In the genomic region with DNA sequence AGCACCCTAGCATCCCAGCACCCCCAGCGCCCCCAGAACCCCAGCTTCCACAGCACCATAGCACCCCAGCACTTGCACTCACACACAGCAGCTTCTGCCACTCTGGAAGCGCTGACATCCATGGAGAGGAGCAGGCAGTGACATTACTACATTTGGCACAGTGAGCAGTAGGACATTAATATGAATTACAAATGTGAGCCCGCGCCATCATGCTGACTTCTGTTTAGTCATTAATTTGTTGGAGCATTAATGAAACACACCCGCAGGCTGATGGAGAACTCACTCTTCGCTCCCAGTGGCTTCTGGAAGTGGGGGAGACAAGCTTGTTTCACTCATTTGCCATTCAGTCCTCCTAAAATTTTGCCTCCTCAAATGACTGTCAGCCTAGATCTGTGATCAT, we compare ENCODE assay signal across 17 mouse cellular contexts.
"Had no signal": no experiment of that assay in that cellular context is flagged by ENCODE, and none has a peak within 500 bp of the region (broad histone marks: within the 10 kb centered on the region; RNA-seq: fewer than 3 reads in every experiment).

No protein-coding gene starts in this region.

- DNase-seq: kidney, adult 8-10 months; kidney, postnatal 4 days; lung, adult 2 months; lung, postnatal 4 days; retina, postnatal 1 day; right cerebral cortex, postnatal 4 days; spleen, adult 18-20 months; thymus, adult 18-20 months; thymus, postnatal 14 days had no signal

- ATAC-seq: lung, postnatal 0 days; midbrain, embryonic 16.5 days had no signal

- H3K27ac ChIP-seq: left cerebral cortex, adult 2 months; limb, embryonic 10.5 days; liver, embryonic 15.5 days; neural tube, embryonic 13.5 days had no signal

- H3K9me3 ChIP-seq: limb, embryonic 10.5 days; liver, embryonic 15.5 days; neural tube, embryonic 13.5 days had no signal

- H3K36me3 ChIP-seq: liver, embryonic 15.5 days; neural tube, embryonic 13.5 days had no signal

- H3K9ac ChIP-seq: liver, embryonic 15.5 days; neural tube, embryonic 13.5 days had no signal

- H3K4me2 ChIP-seq: liver, embryonic 11.5 days; liver, embryonic 15.5 days; midbrain, embryonic 11.5 days; neural tube, embryonic 13.5 days had no signal

- H3K4me1 ChIP-seq: limb, embryonic 10.5 days had no signal

- H3K27me3 ChIP-seq: liver, embryonic 15.5 days; neural tube, embryonic 13.5 days had no signal

- H3K4me3 ChIP-seq: left cerebral cortex, adult 2 months; limb, embryonic 10.5 days; liver, embryonic 15.5 days; neural tube, embryonic 13.5 days had no signal
